Mouse (Mus musculus): ENCODE measurements around the gene Pigq.

Gene Pigq

GRCm38 (mm10) chr17:25958771-25959494 lies 14.2 kb upstream of the Pigq start:
- no peak for DNase-seq (ENCODE audit: low spot score)

GRCm38 (mm10) chr17:25957586-25958051 lies 12.9 kb upstream of the Pigq start:
- DNase-seq (ENCODE audit: low spot score): no peak

GRCm38 (mm10) chr17:25956631-25957030 lies 11.9 kb upstream of the Pigq start:
- no peak for DNase-seq (ENCODE audit: low spot score)

GRCm38 (mm10) chr17:25956201-25956600 lies 11.5 kb upstream of the Pigq start:
- no peak for DNase-seq (ENCODE audit: low spot score)

- no peak for DNase-seq (ENCODE audit: low spot score)
These were observed 11.0 kb upstream of the Pigq start for GRCm38 (mm10) chr17:25955736-25956135.

GRCm38 (mm10) chr17:25954671-25955070 lies 9.9 kb upstream of the Pigq start:
- DNase-seq (ENCODE audit: low spot score): no peak

- DNase-seq (ENCODE audit: low spot score): no peak
These were observed 8.4 kb upstream of the Pigq start for GRCm38 (mm10) chr17:25953161-25953560.

GRCm38 (mm10) chr17:25951803-25952623 lies 7.3 kb upstream of the Pigq start, which contains the start of gene A930017K11Rik:
Gene A930017K11Rik, minus strand, starts transcription at chr17:25952565.
- no peak for DNase-seq (ENCODE audit: low spot score)

- DNase-seq (ENCODE audit: low spot score): no peak
These were observed 6.6 kb upstream of the Pigq start for GRCm38 (mm10) chr17:25951225-25951802.

- no peak for DNase-seq (ENCODE audit: low spot score)
These were observed 6.0 kb upstream of the Pigq start for GRCm38 (mm10) chr17:25950706-25951105.

- DNase-seq (ENCODE audit: low spot score): no peak
These were observed 5.2 kb upstream of the Pigq start for GRCm38 (mm10) chr17:25949981-25950380.

GRCm38 (mm10) chr17:25948051-25948450 lies 3.3 kb upstream of the Pigq start:
- DNase-seq (ENCODE audit: low spot score): no peak

- no peak for DNase-seq (ENCODE audit: low spot score)
These were observed 2.8 kb upstream of the Pigq start for GRCm38 (mm10) chr17:25947576-25947975.

- DNase-seq (ENCODE audit: low spot score): no peak
These were observed 2.2 kb upstream of the Pigq start for GRCm38 (mm10) chr17:25946891-25947290.

- DNase-seq (ENCODE audit: low spot score): no peak
These were observed 1.6 kb upstream of the Pigq start for GRCm38 (mm10) chr17:25946349-25946748.

- DNase-seq (ENCODE audit: low spot score): peak; percentile 56
These were observed 900 bp upstream of the Pigq start for GRCm38 (mm10) chr17:25945517-25946155.

GRCm38 (mm10) chr17:25943769-25944168 lies 967 bp downstream of the Pigq start:
- DNase-seq (ENCODE audit: low spot score): no peak

GRCm38 (mm10) chr17:25943221-25943620 lies 1.5 kb downstream of the Pigq start:
- DNase-seq (ENCODE audit: low spot score): no peak

GRCm38 (mm10) chr17:25942597-25943151 lies 2.1 kb downstream of the Pigq start:
- no peak for DNase-seq (ENCODE audit: low spot score)

GRCm38 (mm10) chr17:25941511-25942241 lies 3.1 kb downstream of the Pigq start:
- peak; percentile 81 for DNase-seq (ENCODE audit: low spot score)

GRCm38 (mm10) chr17:25934526-25934925 lies 10.2 kb downstream of the Pigq start:
- DNase-seq (ENCODE audit: low spot score): no peak
